Mouse (Mus musculus): ENCODE measurements at regions not wholly inside any gene's neighbourhood (a gene's known extent, or its start where the extent isn't known, plus 50 kb on each side); places are given as distances from the start of the nearest gene placed in this dataset.

DNA sequence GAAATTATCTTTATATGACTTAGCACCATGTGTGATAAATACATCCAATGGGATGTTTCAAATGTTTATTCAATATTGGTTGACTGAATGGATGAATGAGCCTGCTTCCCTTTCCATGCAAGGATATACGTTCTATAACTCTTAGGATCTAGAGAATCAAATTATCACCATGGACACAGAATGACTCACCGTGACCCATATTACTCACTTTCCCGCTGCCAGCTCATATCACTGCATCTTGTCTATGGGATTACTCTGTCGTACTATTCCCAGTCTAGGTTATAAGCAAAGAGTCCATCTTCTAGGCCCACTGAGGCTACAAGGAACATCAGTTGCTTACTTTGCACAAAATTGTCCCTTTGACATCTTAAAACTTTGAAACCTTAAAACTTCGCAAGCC lies 141.0 kb upstream of the Thbs1 start:
- DNase-seq (ENCODE audit: low spot score in 2 of 2) = no peak

DNA sequence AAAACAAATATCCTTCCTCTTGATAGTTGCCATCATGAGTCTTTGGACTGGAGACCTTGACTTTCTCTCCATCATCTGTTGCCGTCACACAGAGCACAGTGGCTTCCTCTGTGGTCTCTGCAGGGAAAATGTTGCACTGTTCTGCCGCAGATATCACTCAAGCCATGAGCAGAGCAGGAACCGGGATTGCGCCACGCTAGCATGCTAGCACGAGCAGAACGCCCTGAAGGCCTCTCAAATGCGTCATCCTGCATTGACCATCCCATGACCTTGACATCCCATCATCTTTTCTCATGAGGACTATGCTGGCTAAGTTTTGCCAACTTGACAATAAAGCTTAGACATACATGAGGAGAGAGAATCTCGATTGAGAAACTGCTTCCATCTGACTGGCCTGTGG lies 134.6 kb upstream of the Thbs1 start:
- no peak for DNase-seq (ENCODE audit: low spot score in 2 of 2)

DNA sequence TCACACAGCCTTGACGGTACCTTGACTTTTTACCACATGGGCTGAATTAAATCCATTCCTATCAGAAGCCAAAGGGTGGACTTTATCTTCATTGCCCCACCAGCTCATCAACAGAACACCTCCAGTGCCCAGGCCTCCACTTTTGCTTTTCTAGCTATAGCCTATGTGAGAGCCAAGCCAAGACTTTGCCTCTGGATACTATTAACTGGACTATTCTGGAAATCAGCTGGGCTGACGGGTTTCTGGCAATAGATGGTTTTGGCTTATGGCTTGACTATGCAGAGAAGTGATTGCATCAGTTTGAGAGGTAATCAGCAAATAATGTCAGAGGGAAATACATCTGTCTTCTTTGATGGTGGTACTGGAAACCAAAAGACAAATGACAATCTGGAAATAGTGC lies 130.8 kb upstream of the Thbs1 start:
- DNase-seq (ENCODE audit: low spot score in 2 of 2) = no peak

- no peak for DNase-seq (ENCODE audit: low spot score in 2 of 2)
Observed at GRCm38 (mm10) chr2:117984569-117984968, 127.1 kb upstream of the Thbs1 start.

DNA sequence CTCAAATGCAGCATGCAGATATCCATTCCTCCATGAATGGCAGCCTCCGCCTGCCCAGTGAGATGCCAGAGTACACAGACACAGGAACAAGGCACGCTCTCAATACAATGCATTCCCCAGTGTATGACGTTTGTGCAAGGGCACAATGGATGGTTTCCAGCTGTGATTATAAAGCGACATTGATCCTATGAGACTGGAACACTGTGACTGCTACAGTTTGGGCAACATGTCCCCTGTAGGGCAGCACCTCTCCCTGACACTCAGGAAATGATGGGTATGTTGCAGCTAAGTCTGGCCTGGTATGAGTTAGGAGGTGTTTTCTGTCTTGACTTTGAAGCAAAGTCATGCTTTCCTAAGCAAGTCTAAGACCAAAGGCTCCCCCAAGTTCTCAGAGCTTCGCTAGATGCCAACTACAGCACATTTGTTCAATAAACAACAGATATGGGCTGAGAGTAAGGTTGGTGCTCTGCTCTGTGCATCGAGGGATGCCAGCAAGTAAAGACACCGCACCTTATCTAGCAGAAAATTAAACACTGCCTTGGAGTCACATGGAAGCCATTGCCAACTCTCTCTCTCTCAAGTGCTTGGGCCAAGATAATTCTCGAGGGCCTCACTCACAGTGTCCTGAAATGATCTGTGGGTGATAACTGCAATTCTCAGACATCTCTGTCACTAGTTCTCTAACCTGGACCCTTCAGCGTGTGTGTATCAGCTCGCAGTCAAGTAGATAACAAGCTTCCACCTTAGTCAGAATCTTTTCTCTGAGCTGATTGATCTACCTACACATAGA lies 124.1 kb upstream of the Thbs1 start:
- no peak for DNase-seq (ENCODE audit: low spot score in 2 of 2)

DNA sequence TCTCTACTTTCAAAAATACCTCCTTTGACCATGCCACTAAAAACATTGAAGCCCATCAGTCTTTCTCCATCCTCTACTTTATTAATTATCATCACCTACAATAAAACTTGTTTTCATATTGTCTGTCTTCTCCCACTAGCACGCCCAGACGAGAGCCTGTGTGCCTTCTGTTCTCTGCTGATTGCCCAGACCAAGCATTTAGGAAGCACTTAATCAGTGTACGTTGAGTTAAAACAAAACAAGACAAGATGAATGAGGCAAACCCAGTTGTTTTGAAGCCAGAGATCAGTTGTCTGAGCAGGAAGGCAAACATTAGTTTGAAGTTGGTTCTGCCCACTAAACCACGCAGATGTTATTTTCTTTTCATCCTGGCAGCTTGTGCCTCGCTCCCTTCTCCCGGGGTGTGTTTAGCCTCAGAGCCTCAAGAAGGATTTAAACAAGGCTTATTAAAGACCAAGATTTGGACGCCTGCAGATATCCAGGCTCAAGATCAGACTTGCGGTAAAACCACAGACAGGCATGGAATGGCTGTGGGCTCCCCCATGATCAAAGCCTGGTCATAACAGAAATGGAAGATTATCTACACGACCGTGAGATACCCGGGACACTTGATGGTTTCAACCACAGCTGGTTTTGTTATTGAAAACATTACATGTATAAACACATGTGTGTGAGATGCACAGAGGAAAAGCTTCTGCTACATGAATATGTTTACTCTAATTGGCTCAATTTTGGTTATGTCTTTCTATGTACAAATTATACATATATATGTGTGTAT lies 123.1 kb upstream of the Thbs1 start:
- DNase-seq (ENCODE audit: low spot score in 2 of 2) = no peak

- DNase-seq (ENCODE audit: low spot score in 2 of 2) = no peak
Observed at GRCm38 (mm10) chr2:117989215-117989614, 122.5 kb upstream of the Thbs1 start.

- no peak for DNase-seq (ENCODE audit: low spot score in 2 of 2)
Observed at GRCm38 (mm10) chr2:117996130-117997083, 115.3 kb upstream of the Thbs1 start.

- DNase-seq (ENCODE audit: low spot score in 2 of 2) = no peak
Observed at GRCm38 (mm10) chr2:117999641-118000040, 112.0 kb upstream of the Thbs1 start.

GRCm38 (mm10) chr2:118004191-118004590 lies 107.5 kb upstream of the Thbs1 start:
- DNase-seq (ENCODE audit: low spot score in 2 of 2) = no peak

DNA sequence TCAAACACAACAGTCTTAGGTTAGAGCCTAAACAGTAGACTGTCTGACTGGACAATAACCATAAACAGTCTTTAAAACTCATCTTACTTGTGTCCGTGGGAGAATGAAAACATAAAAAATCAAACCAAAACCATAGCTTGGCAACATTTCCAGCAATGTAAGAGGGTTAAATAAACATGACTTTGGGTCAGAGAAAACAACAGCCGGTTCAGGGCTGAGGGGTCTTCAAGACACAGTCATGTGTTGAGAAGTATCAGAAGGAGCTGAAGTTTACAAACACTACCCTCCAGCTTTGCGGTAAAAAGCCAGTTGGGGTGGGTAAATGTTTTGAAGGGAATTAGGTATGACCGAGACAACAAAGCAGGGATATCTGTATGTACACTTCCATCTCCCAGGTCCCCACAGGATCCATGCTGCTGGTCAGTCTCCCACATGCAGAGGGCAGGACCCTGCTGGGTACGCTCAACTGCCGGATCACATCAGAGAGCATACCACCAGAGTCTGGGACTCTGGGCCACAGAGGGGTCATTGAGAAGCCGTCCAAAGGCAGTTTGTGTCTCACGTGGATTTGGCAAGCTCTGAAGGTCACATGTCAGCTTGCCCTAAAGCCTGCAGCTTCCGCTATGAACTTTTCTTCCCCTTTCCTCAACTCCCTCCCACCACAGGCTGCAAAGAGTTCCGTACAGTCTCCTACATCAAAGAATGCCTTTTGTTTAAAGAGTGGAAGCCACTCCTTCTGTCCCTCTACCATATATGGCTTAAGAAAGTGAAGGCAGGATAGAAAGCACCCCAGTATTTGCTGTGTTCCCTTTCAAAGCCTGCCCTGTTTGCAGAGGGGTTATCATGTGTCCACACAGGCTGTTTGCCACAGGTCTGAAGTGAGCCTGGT lies 103.9 kb upstream of the Thbs1 start:
- DNase-seq (ENCODE audit: low spot score in 2 of 2) = no peak

GRCm38 (mm10) chr2:118011679-118012078 lies 100.0 kb upstream of the Thbs1 start:
- no peak for DNase-seq (ENCODE audit: low spot score in 2 of 2)

- no peak for DNase-seq (ENCODE audit: low spot score in 2 of 2)
Observed at GRCm38 (mm10) chr2:118012211-118012610, 99.5 kb upstream of the Thbs1 start.

DNA sequence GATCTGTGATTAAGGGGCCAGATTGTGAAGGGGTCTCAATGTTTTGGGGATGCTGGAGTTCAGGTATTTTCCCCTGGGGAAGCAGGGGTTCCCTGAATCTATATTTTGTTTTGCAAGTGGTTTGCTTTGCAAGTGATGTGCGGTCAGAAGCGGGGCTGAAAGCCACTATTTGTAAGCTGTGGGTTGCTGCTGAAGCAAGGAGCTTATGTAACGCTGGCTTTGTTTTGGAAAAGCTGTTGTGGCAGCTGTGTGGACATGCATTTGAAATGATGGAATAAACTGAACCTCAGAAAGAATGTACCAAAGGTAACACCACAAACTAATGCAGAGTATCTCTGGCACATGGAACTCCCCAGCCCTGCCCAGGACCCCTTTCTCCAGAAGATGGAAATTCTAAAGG lies 98.5 kb upstream of the Thbs1 start:
- DNase-seq (ENCODE audit: low spot score in 2 of 2) = no peak

GRCm38 (mm10) chr2:118015182-118015581 lies 96.5 kb upstream of the Thbs1 start:
- no peak for DNase-seq (ENCODE audit: low spot score in 2 of 2)

DNA sequence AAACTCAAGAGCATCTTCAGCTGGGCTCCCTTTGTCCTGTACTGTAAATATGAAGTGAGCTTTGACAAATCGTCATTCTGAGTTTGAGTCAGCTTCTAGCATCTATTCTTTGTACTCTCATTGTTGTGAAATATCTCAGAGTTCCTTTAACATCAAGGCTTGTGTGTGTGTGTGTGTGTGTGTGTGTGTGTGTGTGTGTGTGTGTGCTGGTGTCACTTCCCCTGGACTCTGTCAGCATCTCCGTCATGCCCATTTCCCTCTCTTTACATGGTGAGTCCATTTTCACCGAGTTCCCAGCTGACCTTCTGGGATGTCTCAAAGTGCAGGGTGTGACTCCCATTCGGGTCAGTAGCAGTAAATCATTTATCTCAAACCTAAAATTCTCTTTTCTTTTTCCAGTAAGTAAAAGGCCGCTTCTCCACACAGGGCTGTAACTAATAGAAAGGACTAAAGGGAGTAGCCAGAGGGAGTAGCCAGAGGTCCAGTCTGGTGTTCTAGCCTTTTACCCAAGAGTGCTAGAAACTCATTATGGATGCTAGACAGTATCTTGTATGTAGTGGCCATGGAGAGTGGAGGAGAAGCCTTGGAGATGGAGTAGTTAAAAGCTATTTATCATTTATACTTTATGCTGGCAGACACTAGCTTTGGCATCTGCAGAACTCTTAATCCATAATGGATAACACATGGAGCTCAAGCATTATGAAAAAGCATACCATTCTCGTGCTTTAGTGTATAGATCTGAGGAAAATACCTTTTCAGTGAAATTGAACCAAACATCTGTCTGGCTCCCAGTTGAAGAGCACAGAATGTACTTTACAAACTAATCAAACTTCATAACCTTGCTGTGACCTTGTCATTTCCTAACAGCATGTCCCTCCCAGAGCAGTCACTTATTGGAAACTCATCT lies 85.6 kb upstream of the Thbs1 start:
- no peak for DNase-seq (ENCODE audit: low spot score in 2 of 2)

DNA sequence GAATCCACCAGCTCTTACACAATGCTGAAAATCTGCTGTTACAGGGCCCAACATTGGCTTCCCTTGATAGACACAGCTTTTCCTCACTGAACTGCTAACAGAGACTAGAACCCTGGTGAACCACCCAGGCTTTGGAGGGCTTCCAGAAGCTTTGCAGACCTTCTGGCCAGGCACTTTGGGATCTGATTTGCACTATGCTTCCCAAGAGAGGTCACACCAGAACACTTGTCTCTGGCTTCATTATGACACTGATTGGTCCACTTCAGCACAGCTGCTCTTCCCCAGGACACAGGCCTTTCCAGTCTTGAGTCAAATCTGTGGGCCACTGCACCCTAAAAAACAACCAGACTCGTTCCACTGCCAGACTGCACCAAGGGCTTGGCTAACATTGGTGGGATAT lies 82.8 kb upstream of the Thbs1 start:
- DNase-seq (ENCODE audit: low spot score in 2 of 2) = no peak

GRCm38 (mm10) chr2:118029470-118030108 lies 82.1 kb upstream of the Thbs1 start:
- DNase-seq (ENCODE audit: low spot score in 2 of 2) = no peak

DNA sequence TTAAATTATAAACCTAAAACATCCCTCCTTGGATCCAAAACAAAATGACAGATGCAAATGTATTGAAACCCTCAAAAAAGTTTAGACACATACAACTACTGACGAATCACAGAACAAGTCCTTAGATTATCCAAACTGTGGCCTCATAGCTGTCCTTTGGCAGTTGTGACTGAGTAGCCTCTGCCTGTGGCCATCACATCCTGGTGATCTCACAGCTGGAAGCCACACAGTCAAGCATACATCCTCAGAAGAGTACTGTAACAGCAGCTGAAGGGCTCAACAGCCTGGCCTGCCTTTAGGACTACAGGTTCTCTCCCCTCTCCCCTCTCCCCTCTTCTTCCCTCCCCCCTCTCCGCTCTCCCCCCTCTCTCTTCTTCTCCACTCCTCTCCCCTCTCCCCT lies 80.0 kb upstream of the Thbs1 start:
- no peak for DNase-seq (ENCODE audit: low spot score in 2 of 2)

DNA sequence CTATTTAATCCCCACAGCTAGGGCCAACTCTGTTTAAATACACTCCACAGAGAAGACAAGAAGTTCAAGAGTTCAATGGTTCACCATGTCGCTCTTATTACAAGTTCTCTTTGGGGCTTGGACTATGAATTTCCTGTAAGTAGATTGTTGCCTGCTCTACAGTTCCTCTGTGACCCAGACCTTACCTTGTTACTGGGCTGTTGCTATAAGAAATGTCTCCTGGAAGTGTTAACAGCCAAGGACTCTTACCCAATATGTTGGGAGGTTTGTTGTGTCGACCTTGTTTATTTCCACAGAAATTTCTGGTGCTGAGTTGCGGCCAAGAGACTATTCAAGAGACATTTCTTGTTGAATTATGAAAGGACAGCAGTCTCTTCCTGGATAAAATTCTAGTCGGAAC lies 78.3 kb upstream of the Thbs1 start:
- no peak for DNase-seq (ENCODE audit: low spot score in 2 of 2)
